Mouse (Mus musculus): ENCODE measurements around the gene Clstn1.

DNA sequence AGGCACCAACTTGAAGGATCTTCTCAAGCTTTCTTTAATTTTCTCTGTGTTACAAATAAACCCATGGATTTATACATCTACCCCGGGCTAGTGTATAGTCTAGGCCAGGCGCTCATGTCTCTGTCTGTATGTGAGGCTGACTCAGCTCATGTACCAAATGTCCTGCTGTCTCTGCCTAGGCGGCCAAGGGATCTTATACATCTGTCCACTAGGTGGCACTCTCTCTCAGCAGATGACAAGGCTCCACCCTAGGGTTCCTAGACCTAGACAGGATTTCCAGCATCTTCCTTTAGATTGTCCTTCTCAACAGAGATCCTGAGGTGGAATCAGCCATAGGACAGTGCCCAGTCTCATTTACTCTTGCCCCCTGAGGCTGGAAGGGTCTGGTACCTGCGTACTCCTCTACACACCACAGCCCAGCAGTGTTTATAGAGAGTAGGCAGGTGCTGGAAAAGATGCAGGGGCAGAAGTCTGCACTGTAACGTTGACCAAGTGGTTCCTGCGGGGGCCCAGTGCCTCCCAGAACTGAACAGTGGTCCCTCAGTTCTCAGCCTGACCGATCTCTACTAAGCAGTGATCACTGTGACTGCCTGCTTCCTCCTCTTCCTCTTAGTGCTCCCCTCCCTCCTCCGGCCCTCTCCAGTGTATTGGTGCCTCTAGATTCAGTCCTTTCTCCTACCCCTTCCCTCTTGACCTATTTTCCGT is 36.9 kb upstream of the Clstn1 start:
- TF ChIP-seq CTCF (IDR thresholded peaks at IDR 0.05; ENCODE audit: borderline replicate concordance, insufficient read depth, low read length) (peak; percentile 78; the same call in 1 of the 2 replicates), POLR2A (IDR thresholded peaks at IDR 0.05; ENCODE audit: low read depth, low read length) (no peak)

Measured in embryonic fibroblast, embryonic 13.5 days (primary cell).